Mouse (Mus musculus) embryonic fibroblast, embryonic 13.5 days (primary cell): ENCODE measurements around the gene Coa5. TPM values are rescaled to one million over a fixed set of nuclear protein-coding genes. Genes with fewer than 3 reads are reported as not detected.

ENCODE experiments used
- H3K27ac ChIP-seq: 2 replicates; pipeline ENCODE4 v1.5.1; 2012; ENCODE audit warnings: low read length, control low read depth, inconsistent platforms; ENCODE audit not compliant: insufficient read depth
- H3K4me1 ChIP-seq: 2 replicates; pipeline ENCODE4 v1.6.1; 2011; ENCODE audit warnings: low read length; ENCODE audit not compliant: control insufficient read depth, insufficient read depth
- H3K4me3 ChIP-seq: 2 replicates; pipeline ENCODE4 v1.5.1; 2011; ENCODE audit warnings: mild to moderate bottlenecking, control low read depth, low read length; ENCODE audit not compliant: insufficient read depth
- CTCF ChIP-seq: IDR thresholded peaks from 2 replicates; pipeline ENCODE4 v1.5.1; 2011; ENCODE audit warnings: mild to moderate bottlenecking, control low read depth, low read length, moderate library complexity, borderline replicate concordance; ENCODE audit not compliant: insufficient read depth
- POLR2A ChIP-seq: IDR thresholded peaks from 2 replicates; pipeline ENCODE4 v1.6.1; 2011; ENCODE audit warnings: low read depth, mild to moderate bottlenecking, control low read depth, low read length, moderate library complexity
- polyA plus RNA-seq: library from polyadenylated mRNA; stranded (reverse); fragments of >200 nt; gene quantifications from 2 replicates; pipeline ENCODE4 v1.2.4, GENCODE M21; 2011; ENCODE audit warnings: low read depth; ENCODE audit not compliant: missing spikeins, insufficient read length

Gene Coa5
- polyA plus RNA-seq, 1 experiment, result 70.2 TPM

DNA sequence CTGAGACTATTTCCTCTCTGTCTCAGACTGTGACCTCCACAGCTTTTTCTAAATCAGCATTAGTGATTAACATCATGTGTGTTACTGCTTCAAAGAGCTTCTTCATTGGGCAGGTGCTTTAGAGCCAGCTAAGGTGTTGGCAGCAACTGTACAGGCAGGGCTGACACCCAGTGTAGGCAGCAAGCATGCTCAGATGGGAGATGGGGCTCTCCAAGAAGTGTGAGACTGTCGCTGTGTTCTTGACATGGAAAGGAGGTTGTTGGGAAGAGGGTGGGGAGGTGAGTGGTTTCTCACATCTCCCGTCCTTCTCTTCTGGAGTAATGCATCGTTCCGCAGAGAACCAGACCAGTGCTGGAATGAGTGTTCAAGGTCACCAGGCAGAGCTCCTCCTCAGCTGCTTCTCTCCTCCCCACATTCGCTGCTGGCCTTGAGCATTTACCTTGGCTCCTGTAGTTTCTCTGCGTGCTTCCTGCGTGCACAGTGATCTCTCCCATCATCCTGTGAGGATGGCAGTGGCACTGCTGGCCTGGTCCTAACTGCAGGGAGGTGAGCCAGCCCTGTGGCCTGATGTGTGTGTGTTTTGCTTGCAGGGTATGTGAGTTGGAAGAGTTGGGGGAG lies 61.0 kb downstream of the Coa5 start:
- no peak for TF ChIP-seq CTCF
- TF ChIP-seq POLR2A, result no peak
- Histone ChIP-seq H3K4me3 (no peak overlapping the region), H3K4me1 (no peaks in the 10 kb centered on the region), H3K27ac (no peak overlapping the region)

- TF ChIP-seq CTCF, result no peak
- TF ChIP-seq POLR2A, result no peak
- H3K27ac ChIP-seq, result no peak overlapping the region
- H3K4me1 ChIP-seq, result no peaks in the 10 kb centered on the region
- H3K4me3 ChIP-seq, result no peak overlapping the region
Measured at GRCm38 (mm10) chr1:37368125-37368524, 61.8 kb downstream of the Coa5 start.

Other genes starting within 250 kb of the Coa5 start
- gene Cnga3, start 215.7 kb downstream of the Coa5 start, polyA plus RNA-seq, result 0.14 TPM in 1 of 2 replicates, not detected in the other
- gene Inpp4a, start 130.2 kb downstream of the Coa5 start, polyA plus RNA-seq, result 11.0 and 11.4 TPM in 2 replicates
- gene Unc50, start within 50 bp of the Coa5 start, polyA plus RNA-seq, result 65.1 and 82.8 TPM in 2 replicates
- 1.6 and 2.2 TPM in 2 replicates for gene Mgat4a, start 110.9 kb upstream of the Coa5 start, polyA plus RNA-seq